Mouse (Mus musculus): ENCODE measurements around the gene Zgrf1. TPM values are rescaled to one million over a fixed set of nuclear protein-coding genes. Genes with fewer than 3 reads are reported as not detected.

Zgrf1 gene
- polyA plus RNA-seq (2015; fragmentation: Nextera tagmentation; extraction: Ambion mirVana), result 5.1 and 6.0 TPM in 2 replicates

- peaks cover 23% of the 10 kb centered on the region for H3K4me1 ChIP-seq
- under 1% methylated on average over 73 of the region's 73 CpGs for WGBS
- H3K9ac ChIP-seq (replicated peaks), result peak within 1 kb of the TSS; percentile 68
- H3K4me2 ChIP-seq (replicated peaks), result peak within 1 kb of the TSS; percentile 75
- no peaks in the 10 kb centered on the region for H3K9me3 ChIP-seq
- H3K27ac ChIP-seq (replicated peaks), result peak within 1 kb of the TSS; percentile 96
- peak within 1 kb of the TSS; percentile 86 for H3K4me3 ChIP-seq
- ATAC-seq (replicated peaks), result peak; percentile 99
- no peaks in the 10 kb centered on the region for H3K27me3 ChIP-seq
- no peaks in the 10 kb centered on the region for H3K36me3 ChIP-seq
Measured at GRCm38 (mm10) chr3:127552973-127553719, at the start of gene Zgrf1, which contains the start of gene Larp7. Gene Zgrf1, plus strand, starts transcription at chr3:127553489. Gene Larp7, minus strand, starts transcription at chr3:127553349.

- WGBS, result 58% methylated on average over 15 of the region's 15 CpGs
- H3K9ac ChIP-seq (replicated peaks), result no peak overlapping the region
- 0 out of 2 replicates have a peak overlapping the region, but pooled peaks have one; percentile 19 for H3K27ac ChIP-seq (replicated peaks)
- H3K27me3 ChIP-seq, result no peaks in the 10 kb centered on the region
- H3K4me1 ChIP-seq, result peaks cover 9% of the 10 kb centered on the region; the same call in 1 of the 2 replicates
- peak; percentile 46; the same call in 1 of the 2 replicates for ATAC-seq (replicated peaks)
- H3K4me2 ChIP-seq (replicated peaks), result no peak overlapping the region
- H3K9me3 ChIP-seq, result no peaks in the 10 kb centered on the region
- no peaks in the 10 kb centered on the region for H3K36me3 ChIP-seq
- no peak overlapping the region for H3K4me3 ChIP-seq
Measured at GRCm38 (mm10) chr3:127507878-127508783, 45.2 kb upstream of the Zgrf1 start.

- 84% methylated on average over 12 of the region's 12 CpGs for whole genome bisulfite sequencing
- Histone ChIP-seq H3K4me1 (peaks cover 9% of the 10 kb centered on the region; the same call in 1 of the 2 replicates), H3K36me3 (no peaks in the 10 kb centered on the region), H3K27ac (replicated peaks) (no peak overlapping the region), H3K9me3 (no peaks in the 10 kb centered on the region), H3K27me3 (no peaks in the 10 kb centered on the region), H3K4me3 (no peak overlapping the region), H3K9ac (replicated peaks) (no peak overlapping the region), H3K4me2 (replicated peaks) (no peak overlapping the region)
- ATAC-seq (replicated peaks), result no peak
Measured at GRCm38 (mm10) chr3:127511786-127512746, 41.2 kb upstream of the Zgrf1 start.

GRCm38 (mm10) chr3:127512794-127513335, 40.4 kb upstream of the Zgrf1 start:
- no peak overlapping the region for H3K4me3 ChIP-seq
- H3K4me2 ChIP-seq (replicated peaks), result no peak overlapping the region
- no peaks in the 10 kb centered on the region for H3K9me3 ChIP-seq
- H3K9ac ChIP-seq (replicated peaks), result no peak overlapping the region
- H3K36me3 ChIP-seq, result no peaks in the 10 kb centered on the region
- peaks cover 8% of the 10 kb centered on the region; the same call in 1 of the 2 replicates for H3K4me1 ChIP-seq
- WGBS, result 69% methylated on average over 15 of the region's 15 CpGs
- no peak overlapping the region for H3K27ac ChIP-seq (replicated peaks)
- H3K27me3 ChIP-seq, result no peaks in the 10 kb centered on the region
- no peak for ATAC-seq (replicated peaks)

- H3K9me3 ChIP-seq, result no peaks in the 10 kb centered on the region
- H3K4me1 ChIP-seq, result no peaks in the 10 kb centered on the region
- no peak overlapping the region for H3K4me3 ChIP-seq
- H3K27ac ChIP-seq (replicated peaks), result no peak overlapping the region
- WGBS, result 84% methylated on average over 2 of the region's 2 CpGs
- H3K27me3 ChIP-seq, result no peaks in the 10 kb centered on the region
- H3K36me3 ChIP-seq, result no peaks in the 10 kb centered on the region
- no peak for ATAC-seq (replicated peaks)
- H3K9ac ChIP-seq (replicated peaks), result no peak overlapping the region
- no peak overlapping the region for H3K4me2 ChIP-seq (replicated peaks)
Measured at GRCm38 (mm10) chr3:127513699-127514098, 39.6 kb upstream of the Zgrf1 start.

GRCm38 (mm10) chr3:127515251-127515650, 38.0 kb upstream of the Zgrf1 start:
- Histone ChIP-seq H3K27ac (replicated peaks) (no peak overlapping the region), H3K4me2 (replicated peaks) (no peak overlapping the region), H3K4me1 (no peaks in the 10 kb centered on the region), H3K36me3 (no peaks in the 10 kb centered on the region), H3K4me3 (no peak overlapping the region), H3K27me3 (no peaks in the 10 kb centered on the region), H3K9me3 (no peaks in the 10 kb centered on the region), H3K9ac (replicated peaks) (no peak overlapping the region)
- 62% methylated on average over 1 of the region's 1 CpGs for WGBS
- ATAC-seq (replicated peaks), result no peak

GRCm38 (mm10) chr3:127520300-127520699, 33.0 kb upstream of the Zgrf1 start:
- no peak overlapping the region for H3K9ac ChIP-seq (replicated peaks)
- no peak overlapping the region for H3K4me2 ChIP-seq (replicated peaks)
- H3K4me1 ChIP-seq, result no peaks in the 10 kb centered on the region
- H3K27ac ChIP-seq (replicated peaks), result no peak overlapping the region
- no peaks in the 10 kb centered on the region for H3K36me3 ChIP-seq
- no peak overlapping the region for H3K4me3 ChIP-seq
- 89% methylated on average over 6 of the region's 6 CpGs for WGBS
- ATAC-seq (replicated peaks), result no peak
- H3K9me3 ChIP-seq, result no peaks in the 10 kb centered on the region
- H3K27me3 ChIP-seq, result no peaks in the 10 kb centered on the region

GRCm38 (mm10) chr3:127521156-127521555, 32.1 kb upstream of the Zgrf1 start:
- H3K36me3 ChIP-seq, result no peaks in the 10 kb centered on the region
- no peak overlapping the region for H3K27ac ChIP-seq (replicated peaks)
- no peaks in the 10 kb centered on the region for H3K27me3 ChIP-seq
- H3K9me3 ChIP-seq, result no peaks in the 10 kb centered on the region
- no peak for ATAC-seq (replicated peaks)
- WGBS, result 86% methylated on average over 10 of the region's 10 CpGs
- no peak overlapping the region for H3K4me2 ChIP-seq (replicated peaks)
- no peaks in the 10 kb centered on the region for H3K4me1 ChIP-seq
- H3K4me3 ChIP-seq, result no peak overlapping the region
- no peak overlapping the region for H3K9ac ChIP-seq (replicated peaks)

GRCm38 (mm10) chr3:127525188-127525819, 28.0 kb upstream of the Zgrf1 start:
- no peaks in the 10 kb centered on the region; the same call in 1 of the 2 replicates for H3K4me1 ChIP-seq
- H3K27me3 ChIP-seq, result no peaks in the 10 kb centered on the region
- H3K9me3 ChIP-seq, result no peaks in the 10 kb centered on the region
- no peak overlapping the region for H3K27ac ChIP-seq (replicated peaks)
- no peaks in the 10 kb centered on the region for H3K36me3 ChIP-seq
- no peak overlapping the region for H3K9ac ChIP-seq (replicated peaks)
- H3K4me2 ChIP-seq (replicated peaks), result no peak overlapping the region
- WGBS, result 76% methylated on average over 8 of the region's 8 CpGs
- ATAC-seq (replicated peaks), result no peak
- H3K4me3 ChIP-seq, result no peak overlapping the region

GRCm38 (mm10) chr3:127527465-127528034, 25.7 kb upstream of the Zgrf1 start:
- Histone ChIP-seq H3K27ac (replicated peaks) (no peak overlapping the region), H3K4me2 (replicated peaks) (no peak overlapping the region), H3K36me3 (no peaks in the 10 kb centered on the region), H3K9me3 (no peaks in the 10 kb centered on the region), H3K4me3 (no peak overlapping the region), H3K4me1 (no peaks in the 10 kb centered on the region; the same call in 1 of the 2 replicates), H3K9ac (replicated peaks) (no peak overlapping the region), H3K27me3 (no peaks in the 10 kb centered on the region)
- 77% methylated on average over 5 of the region's 5 CpGs for WGBS
- ATAC-seq (replicated peaks), result no peak

All from forebrain, embryonic 15.5 days (tissue).